Comparison of ENCODE assay signal across 22 mouse cellular contexts in the genomic region with DNA sequence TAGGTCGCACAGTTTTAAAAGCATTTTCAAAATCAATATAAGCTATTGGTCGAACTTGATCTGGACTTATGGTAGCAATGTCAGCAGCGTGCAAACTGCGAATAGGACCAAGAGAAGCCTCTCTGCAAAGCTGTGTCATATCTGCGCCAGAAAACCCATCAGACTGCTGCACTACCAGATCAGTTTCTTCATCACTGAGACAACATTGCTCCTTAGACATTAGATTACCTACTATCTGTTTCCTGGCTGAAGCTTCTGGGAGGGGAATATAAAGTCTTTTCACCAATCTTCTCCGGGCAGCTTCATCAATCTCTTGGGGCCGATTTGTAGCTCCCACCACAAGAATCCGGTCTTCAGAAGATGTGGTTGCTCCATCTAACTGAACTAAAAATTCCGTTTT. TPM values are rescaled to one million over a fixed set of nuclear protein-coding genes. Genes with fewer than 3 reads are reported as not detected.
DNase-seq lines count a peak whose midpoint lies in the region; ATAC-seq lines count a peak whose summit lies in the region.
"Had no signal": no experiment of that assay in that cellular context is flagged by ENCODE, and none has a peak within 500 bp of the region (broad histone marks: within the 10 kb centered on the region; RNA-seq: fewer than 3 reads in every experiment).

No protein-coding gene starts in this region.

- peaks cover 100% of the 10 kb centered on the region for H3K36me3 ChIP-seq in erythroblast, embryonic 14.5 days (ENCODE audit: control insufficient read depth)
- H3K36me3 ChIP-seq in liver, embryonic 12.5 days = peaks cover 98% of the 10 kb centered on the region
- H3K36me3 ChIP-seq in liver, embryonic 16.5 days (ENCODE audit: control insufficient read depth, insufficient read depth) = peaks cover 73% of the 10 kb centered on the region
- H3K36me3 ChIP-seq in hindbrain, embryonic 14.5 days (replicated peaks; ENCODE audit: control insufficient read depth, insufficient read depth) = peaks cover 21% of the 10 kb centered on the region

- H3K4me2 ChIP-seq in liver, embryonic 12.5 days = peak overlapping the region; percentile 38
- peak overlapping the region; percentile 10; the same call in 1 of the 2 replicates for H3K4me2 ChIP-seq in liver, embryonic 16.5 days (ENCODE audit: low read depth, low read length)
- H3K4me2 ChIP-seq in hindbrain, embryonic 14.5 days (replicated peaks) = no peak overlapping the region
- H3K4me2 ChIP-seq: embryonic facial prominence, embryonic 13.5 days; hindbrain, embryonic 13.5 days had no signal

- WGBS in liver, embryonic 12.5 days (ENCODE audit: insufficient replicate concordance) = 65% methylated on average over 9 of the region's 9 CpGs
- 53% methylated on average over 9 of the region's 9 CpGs for WGBS in liver, embryonic 16.5 days (ENCODE audit: insufficient replicate concordance)
- 97% methylated on average over 9 of the region's 9 CpGs for WGBS in hindbrain, embryonic 14.5 days

- peak overlapping the region; percentile 44 for H3K4me3 ChIP-seq in erythroblast, embryonic 14.5 days (replicated peaks)
- H3K4me3 ChIP-seq in liver, embryonic 12.5 days = peak overlapping the region; percentile 10; the same call in 1 of the 2 replicates
- no peak overlapping the region for H3K4me3 ChIP-seq in liver, embryonic 16.5 days (ENCODE audit: low read depth, low read length)
- H3K4me3 ChIP-seq in hindbrain, embryonic 14.5 days (replicated peaks; ENCODE audit: low read length) = no peak overlapping the region
- H3K4me3 ChIP-seq: embryonic facial prominence, embryonic 13.5 days; forebrain, embryonic 10.5 days; gastrocnemius, adult 2 months; hindbrain, embryonic 13.5 days had no signal

- H3K4me1 ChIP-seq in erythroblast, embryonic 14.5 days (ENCODE audit: control insufficient read depth) = peaks cover 49% of the 10 kb centered on the region
- H3K4me1 ChIP-seq in liver, embryonic 12.5 days = peaks cover 38% of the 10 kb centered on the region
- peaks cover 13% of the 10 kb centered on the region for H3K4me1 ChIP-seq in liver, embryonic 16.5 days (ENCODE audit: control insufficient read depth, low read depth, low read length)
- no peaks in the 10 kb centered on the region for H3K4me1 ChIP-seq in hindbrain, embryonic 14.5 days (replicated peaks; ENCODE audit: control insufficient read depth, insufficient read depth, low read length)
- H3K4me1 ChIP-seq: embryonic facial prominence, embryonic 13.5 days; forebrain, embryonic 10.5 days; hindbrain, embryonic 13.5 days had no signal

- 0 out of 2 replicates have a peak overlapping the region, but pooled peaks have one; percentile 40 for H3K9ac ChIP-seq in liver, embryonic 12.5 days
- no peak overlapping the region for H3K9ac ChIP-seq in liver, embryonic 16.5 days (ENCODE audit: low read depth, low read length)
- no peak overlapping the region for H3K9ac ChIP-seq in hindbrain, embryonic 14.5 days
- H3K9ac ChIP-seq: embryonic facial prominence, embryonic 13.5 days; hindbrain, embryonic 13.5 days had no signal

- H3K27me3 ChIP-seq in erythroblast, embryonic 14.5 days (ENCODE audit: control insufficient read depth) = no peaks in the 10 kb centered on the region
- H3K27me3 ChIP-seq in liver, embryonic 12.5 days (replicated peaks) = no peaks in the 10 kb centered on the region
- H3K27me3 ChIP-seq in liver, embryonic 16.5 days (ENCODE audit: control insufficient read depth, insufficient read depth, low read depth, low read length) = no peaks in the 10 kb centered on the region
- no peaks in the 10 kb centered on the region for H3K27me3 ChIP-seq in hindbrain, embryonic 14.5 days (ENCODE audit: control insufficient read depth, insufficient read depth, low read length)
- H3K27me3 ChIP-seq: embryonic facial prominence, embryonic 13.5 days; hindbrain, embryonic 13.5 days; Patski had no signal

- 0 out of 2 replicates have a peak overlapping the region, but pooled peaks have one; percentile 41 for H3K27ac ChIP-seq in liver, embryonic 12.5 days
- no peak overlapping the region for H3K27ac ChIP-seq in liver, embryonic 16.5 days (ENCODE audit: low read length)
- H3K27ac ChIP-seq in hindbrain, embryonic 14.5 days = no peak overlapping the region
- H3K27ac ChIP-seq: embryonic facial prominence, embryonic 13.5 days; forebrain, embryonic 10.5 days; gastrocnemius, adult 2 months; hindbrain, embryonic 13.5 days had no signal

- no peak; the same call in 1 of the 2 replicates for ATAC-seq in erythroblast, adult 5-6 weeks (replicated peaks; ENCODE audit: low FRiP score, poor library complexity, severe bottlenecking)
- ATAC-seq in liver, embryonic 12.5 days = 0 out of 2 replicates have a peak, but pooled peaks have one; percentile 43
- peak; percentile 37; the same call in 1 of the 2 replicates for ATAC-seq in liver, embryonic 16.5 days (ENCODE audit: low read depth)
- no peak for ATAC-seq in hindbrain, embryonic 14.5 days (ENCODE audit: low FRiP score)
- ATAC-seq: activated CD4-positive, CD25-positive, alpha-beta regulatory T cell, adult 4 months; CD4-positive, CD25-positive, alpha-beta regulatory T cell, adult 4 months; forebrain, embryonic 14.5 days; Patski had no signal

- no peaks in the 10 kb centered on the region for H3K9me3 ChIP-seq in erythroblast, embryonic 14.5 days (ENCODE audit: control insufficient read depth, low read length)
- no peaks in the 10 kb centered on the region for H3K9me3 ChIP-seq in liver, embryonic 12.5 days (replicated peaks)
- H3K9me3 ChIP-seq in liver, embryonic 16.5 days (replicated peaks; ENCODE audit: control insufficient read depth, low read length) = no peaks in the 10 kb centered on the region
- no peaks in the 10 kb centered on the region for H3K9me3 ChIP-seq in hindbrain, embryonic 14.5 days (ENCODE audit: control insufficient read depth, low read length)
- H3K9me3 ChIP-seq: embryonic facial prominence, embryonic 13.5 days; forebrain, embryonic 10.5 days; hindbrain, embryonic 13.5 days had no signal

- no peak for DNase-seq in lung, postnatal 4 days
- no peak for DNase-seq in yolk sac, embryonic 10.5 days (ENCODE audit: low spot score)
- DNase-seq in hindbrain, embryonic 14.5 days (ENCODE audit: low spot score) = no peak
- DNase-seq: adrenal gland, postnatal 25 days; B cell, adult 2 months; cerebellum, adult 18-20 months; cerebellum, adult 9-11 months; cerebellum, postnatal 36 days; gastrocnemius, adult 2 months; gastrocnemius, postnatal 25 days; heart, postnatal 10 days had no signal

RNA-seq across cellular contexts. Expression of a gene that starts 7.7 kb away (rescaled TPM):
- polyA plus RNA-seq in erythroblast, embryonic 14.5 days (2012) = 0.53 and 1.1 TPM in 2 replicates
- 35.9 and 36.6 TPM in 2 replicates for total RNA-seq in erythroblast, adult 5-6 weeks (2015; ENCODE audit: low replicate concordance)
- total RNA-seq in erythroblast, adult 5-6 weeks (2017; ENCODE audit: low replicate concordance) = 34.0 and 40.8 TPM in 2 replicates
- polyA plus RNA-seq in liver, embryonic 12.5 days (2016; fragmentation: Nextera tagmentation; extraction: Ambion mirVana) = 126 and 130 TPM in 2 replicates
- 76.2 and 90.8 TPM in 2 replicates for polyA plus RNA-seq in liver, embryonic 16.5 days (2015; fragmentation: Nextera tagmentation; extraction: Ambion mirVana)
- 13.3 and 14.8 TPM in 2 replicates for polyA plus RNA-seq in hindbrain, embryonic 14.5 days (2014; fragmentation: Nextera tagmentation; extraction: Ambion mirVana)

Comparison
In these comparisons a context has a peak if more than half of its experiments do, and no peak if none do; other contexts are left out.
1. H3K4me3 ChIP-seq: peak in erythroblast, embryonic 14.5 days (single experiment) and liver, embryonic 12.5 days (single experiment); none in liver, embryonic 16.5 days (single experiment) and hindbrain, embryonic 14.5 days (single experiment).
2. ATAC-seq: peak in liver, embryonic 12.5 days (single experiment) and liver, embryonic 16.5 days (single experiment); none in erythroblast, adult 5-6 weeks (single experiment) and hindbrain, embryonic 14.5 days (single experiment).